Mouse (Mus musculus): ENCODE results near the gene Pcsk6.

Gene Pcsk6

DNA sequence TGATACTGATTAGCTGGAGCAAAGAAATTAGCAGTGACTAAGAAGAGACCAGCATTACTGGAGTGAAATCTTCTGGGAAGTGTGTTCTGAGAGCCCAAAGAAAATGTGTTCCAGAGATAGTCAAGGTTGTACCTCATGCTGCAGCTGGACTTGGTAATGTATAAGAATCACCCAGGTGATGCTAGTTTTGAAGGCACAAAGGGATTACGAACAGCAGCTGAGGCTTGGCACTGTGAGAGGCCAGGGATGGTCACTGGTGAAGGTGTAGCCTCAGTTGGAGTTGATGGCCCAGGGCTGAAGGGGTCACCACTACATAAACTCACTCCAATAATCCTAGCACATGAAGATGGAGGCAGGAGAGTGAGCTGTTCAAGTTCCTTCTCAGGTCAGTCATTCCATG is 197.2 kb downstream of the Pcsk6 start, which contains the start of gene Snrpa1:
Snrpa1 (plus strand) TSS at position 301 of the 400 bp plus-strand sequence.
- DNase-seq, result no peak

DNA sequence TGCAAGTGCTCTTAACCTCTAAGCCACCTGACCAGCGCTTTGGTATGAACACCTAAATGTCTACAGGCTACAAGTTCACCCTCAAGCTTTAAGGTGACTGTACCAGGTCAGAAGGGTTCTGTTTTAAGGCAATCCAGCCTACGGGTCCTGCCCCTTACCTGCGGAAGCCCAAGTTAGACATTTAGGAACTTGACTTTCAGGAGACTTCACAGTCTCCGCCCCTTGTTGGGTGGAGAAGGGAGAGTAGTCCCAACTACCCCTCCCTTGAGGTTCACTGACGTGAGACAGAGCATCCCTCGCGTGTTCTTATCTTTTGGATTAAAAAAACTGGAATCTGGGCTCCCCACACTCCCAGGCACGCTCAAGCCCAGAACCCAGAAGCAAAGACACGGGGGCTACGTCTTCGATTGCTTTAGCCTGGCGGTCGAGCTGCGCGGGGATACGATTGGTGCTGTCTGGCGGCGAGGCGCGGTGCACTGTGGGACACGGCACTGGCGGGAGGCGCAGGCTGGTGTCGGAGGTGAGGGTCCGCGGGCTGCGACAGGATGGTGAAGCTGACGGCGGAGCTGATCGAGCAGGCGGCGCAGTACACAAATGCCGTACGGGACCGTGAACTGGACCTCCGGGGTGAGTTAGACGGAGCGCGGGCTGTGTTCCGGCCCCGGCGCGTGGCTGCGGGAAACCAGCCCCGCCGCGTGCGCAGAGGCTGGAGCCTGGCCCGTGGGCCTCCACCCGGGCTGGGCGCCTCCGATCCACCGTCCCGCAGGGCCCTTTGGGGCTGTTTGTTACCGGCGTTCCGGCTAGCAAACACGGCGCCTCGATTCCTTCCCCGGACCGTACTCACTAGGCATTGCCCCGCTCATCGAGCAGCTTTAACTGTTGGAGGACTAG is 198.8 kb downstream of the Pcsk6 start:
- peak; percentile 86 for DNase-seq

DNA sequence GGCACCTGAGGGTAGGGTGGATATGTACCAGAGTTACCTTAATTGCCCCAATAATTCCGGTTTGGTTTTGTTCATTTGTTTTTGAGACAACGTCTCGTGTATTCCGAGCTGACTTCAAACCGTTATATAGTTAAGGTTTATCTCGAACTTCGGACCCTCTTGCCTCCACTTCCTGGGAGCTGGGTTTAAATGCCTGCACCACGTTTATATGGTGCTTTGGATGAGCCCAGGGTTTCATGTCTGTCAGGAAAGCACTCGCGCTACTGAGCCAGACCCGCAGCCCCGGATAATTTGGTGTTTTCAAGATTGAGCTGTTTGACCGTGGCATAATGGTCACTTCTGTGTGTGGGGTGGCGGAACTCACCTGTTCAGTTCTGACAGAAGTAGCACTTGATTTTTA is 199.5 kb downstream of the Pcsk6 start:
- DNase-seq, result no peak

DNA sequence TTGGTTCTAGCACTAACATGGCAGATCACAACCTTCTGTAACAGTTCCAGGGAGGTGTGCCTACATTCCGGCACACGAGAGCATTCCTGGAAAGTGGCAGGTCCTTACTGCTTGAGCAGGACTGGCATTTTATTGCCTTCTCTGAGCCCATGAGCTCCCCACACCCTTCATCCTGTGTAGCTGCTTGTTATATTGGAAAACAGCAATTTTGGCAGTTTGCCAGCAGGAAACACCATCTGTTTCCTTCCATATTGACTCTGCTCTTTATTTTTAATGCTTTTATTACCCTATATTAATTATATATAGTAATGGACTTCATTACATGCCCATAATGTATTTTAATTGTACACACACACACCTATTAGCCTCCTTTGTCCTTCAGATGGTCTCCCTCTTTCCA is 214.9 kb downstream of the Pcsk6 start:
- DNase-seq, result no peak

DNA sequence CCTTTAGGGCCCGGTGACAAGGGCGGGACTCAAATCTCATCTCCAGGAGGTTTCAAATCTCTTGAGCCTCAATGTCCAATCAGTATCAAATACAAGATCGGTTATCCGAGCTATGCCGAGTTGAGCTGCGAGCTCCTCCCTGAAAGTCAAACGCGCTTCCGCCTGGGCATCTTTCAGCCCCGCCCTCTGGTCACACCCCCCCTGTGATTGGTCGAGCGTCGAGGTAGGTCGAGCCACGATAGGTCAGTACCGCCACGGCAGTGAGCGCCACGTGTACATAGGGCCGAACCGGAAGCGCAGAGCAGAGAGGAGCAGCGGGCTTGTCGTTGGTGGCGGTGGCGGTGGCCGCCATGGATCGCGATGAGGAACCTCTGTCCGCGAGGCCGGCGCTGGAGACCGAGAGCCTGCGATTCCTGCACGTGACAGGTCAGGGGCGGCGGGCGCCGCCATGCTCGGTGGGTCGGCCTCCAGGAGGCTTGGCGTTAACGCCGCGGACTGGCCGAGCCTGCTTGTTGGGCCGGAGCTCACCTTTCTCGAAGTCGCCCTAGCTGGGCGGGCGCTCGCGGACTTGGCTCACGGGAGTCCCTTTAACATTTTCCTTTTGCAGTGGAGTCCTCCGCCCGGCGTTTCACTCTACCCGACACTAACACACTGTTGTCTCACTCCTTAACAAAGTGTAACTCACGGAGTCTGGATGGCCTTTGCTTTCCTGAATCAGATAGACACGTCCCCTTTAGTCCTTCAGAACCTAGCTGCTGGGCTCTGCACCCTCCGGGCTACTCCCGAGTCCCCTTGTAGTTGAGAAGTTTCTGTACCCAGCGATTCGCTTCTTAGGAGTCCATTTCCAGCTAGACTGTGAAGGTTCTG is 218.1 kb downstream of the Pcsk6 start, which contains the start of gene Selenos:
Selenos (plus strand) TSS at position 286 of the 867 bp plus-strand sequence.
- DNase-seq, result peak; percentile 90

DNA sequence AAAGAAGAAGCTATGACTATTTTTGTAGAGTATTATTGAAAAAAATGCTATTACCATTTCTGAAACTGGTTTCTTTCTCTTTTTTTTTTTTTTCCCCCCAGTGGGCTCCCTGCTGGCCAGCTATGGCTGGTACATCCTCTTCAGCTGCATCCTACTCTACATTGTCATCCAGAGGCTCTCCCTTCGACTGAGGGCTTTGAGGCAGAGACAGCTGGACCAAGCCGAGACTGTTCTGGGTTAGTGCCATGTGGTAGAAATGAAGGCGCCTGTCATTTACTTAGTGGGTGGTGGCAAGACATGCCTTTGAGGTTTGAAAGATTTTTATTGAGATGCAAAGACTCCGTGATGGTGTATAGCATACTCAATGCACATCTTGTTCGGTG is 218.7 kb downstream of the Pcsk6 start:
- DNase-seq, result no peak

DNA sequence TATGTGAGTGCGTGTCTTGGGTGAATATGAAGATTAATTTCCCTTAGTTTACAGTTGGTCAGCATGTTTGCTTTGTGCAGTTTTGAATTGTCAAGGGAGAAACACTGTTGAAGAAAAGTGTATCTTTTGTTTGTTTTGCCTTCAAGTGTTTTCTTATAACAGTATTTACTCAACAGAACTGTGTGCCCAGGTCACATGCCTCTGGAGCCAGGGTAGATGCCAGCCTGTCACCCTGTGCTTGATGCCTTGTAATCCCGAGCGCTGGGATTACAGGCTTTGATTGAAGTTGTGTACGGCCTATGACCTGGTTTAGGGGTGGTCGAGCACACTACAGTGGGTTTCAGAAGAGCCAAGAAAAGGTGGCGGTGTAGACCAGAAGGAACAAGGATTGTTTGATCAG is 222.2 kb downstream of the Pcsk6 start:
- DNase-seq, result no peak

DNA sequence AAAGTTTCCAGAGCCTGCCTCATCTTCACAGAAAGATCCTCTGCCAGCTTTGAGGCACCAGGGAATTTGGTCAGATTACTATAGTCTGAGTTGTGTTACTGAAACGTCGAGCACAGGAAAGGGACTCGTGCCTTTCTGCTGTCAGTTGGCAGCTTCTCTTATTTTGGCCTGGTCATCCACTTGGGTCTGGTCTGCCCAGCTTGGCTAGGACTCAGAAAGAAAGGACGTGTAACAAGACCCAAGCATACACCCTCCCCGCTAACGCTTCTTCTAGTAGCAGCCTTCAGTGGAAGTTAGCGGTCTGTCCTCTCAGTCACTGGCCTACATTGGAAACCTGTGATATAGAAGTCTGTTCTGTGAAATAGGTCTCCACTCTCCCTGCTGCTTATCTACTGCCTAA is 223.0 kb downstream of the Pcsk6 start:
- no peak for DNase-seq

DNA sequence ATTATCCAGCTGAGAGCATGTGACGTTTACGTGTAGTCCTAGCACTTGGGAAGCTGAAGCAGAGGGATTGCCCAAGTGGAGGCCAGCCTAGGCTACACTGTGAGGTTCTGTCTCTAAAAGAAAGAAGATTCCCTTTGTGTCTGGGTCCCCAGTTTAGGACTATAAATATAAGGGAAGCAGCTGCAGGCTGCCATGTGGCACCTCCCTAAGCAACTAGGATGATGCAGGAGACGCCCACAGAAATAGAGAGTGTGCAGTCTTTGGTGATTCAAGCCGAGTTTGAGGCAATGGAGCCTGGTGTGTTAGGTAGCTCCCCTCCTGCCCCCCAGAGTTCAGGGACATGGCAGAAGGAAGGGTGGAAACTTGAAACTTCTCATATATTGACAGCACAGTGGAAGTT is 226.1 kb downstream of the Pcsk6 start:
- no peak for DNase-seq

DNA sequence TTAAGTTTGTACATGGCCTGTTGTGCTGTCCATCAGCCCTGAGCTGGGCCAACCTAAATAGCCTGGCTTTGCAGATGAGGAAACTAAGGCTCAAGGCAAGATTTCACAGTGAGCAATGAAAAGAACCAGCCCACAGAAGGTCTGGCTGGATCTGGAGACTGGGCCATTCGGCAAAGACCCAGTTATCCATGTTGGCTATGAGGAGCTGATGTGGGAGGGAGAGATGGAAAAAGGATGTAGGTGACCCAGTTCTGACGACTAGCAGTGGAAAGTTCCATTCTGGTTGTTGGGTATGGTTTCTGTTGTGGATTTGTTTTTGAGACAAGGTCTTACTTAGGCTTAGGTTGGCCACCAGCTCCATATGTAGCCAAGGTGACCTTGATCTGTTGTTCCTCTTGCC is 226.5 kb downstream of the Pcsk6 start:
- DNase-seq, result no peak

DNA sequence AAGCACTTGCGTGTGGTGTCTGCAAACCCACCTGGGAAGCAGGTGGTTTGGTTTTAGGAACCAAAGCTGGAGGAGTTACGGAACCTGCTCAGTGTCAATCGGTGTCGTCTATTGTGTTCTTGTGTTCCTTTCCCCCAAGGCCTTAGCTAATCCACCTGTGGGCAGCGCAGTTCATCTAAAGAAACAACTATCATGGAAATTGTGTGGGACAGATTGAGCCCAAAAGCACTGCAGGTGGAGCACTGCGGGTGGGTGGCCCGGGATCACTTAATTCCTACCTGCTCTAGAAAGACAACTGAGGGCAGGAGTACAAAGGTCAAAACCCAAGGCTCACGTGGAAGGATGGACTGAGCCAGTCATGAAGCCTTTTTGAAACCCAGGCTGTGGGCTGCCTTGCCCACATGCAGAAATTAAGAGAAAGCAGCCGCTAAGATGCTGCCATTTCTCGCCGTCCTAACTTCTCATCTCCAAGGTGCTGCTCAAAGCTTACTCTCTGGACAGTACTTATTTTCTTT is 229.2 kb downstream of the Pcsk6 start:
- no peak for DNase-seq

DNA sequence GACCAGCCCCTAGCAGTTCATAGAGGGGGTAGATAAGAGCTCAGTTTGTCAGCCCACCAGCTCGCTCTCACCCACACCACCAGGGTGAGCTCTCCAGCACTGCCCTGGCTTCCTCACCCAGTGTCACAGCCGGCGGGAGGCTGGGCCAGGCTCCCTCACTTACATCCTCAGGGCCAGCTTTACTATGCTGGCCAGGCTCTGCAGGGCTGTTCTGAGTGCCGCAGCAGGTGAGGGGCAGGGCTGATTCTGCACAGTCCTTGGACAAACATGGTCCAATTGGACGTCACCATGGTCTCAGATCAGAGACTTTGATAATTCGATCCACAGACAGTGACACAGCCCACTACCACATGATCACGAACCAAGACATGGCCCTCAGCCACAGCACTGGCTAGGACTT is 230.0 kb downstream of the Pcsk6 start:
- DNase-seq, result no peak

DNA sequence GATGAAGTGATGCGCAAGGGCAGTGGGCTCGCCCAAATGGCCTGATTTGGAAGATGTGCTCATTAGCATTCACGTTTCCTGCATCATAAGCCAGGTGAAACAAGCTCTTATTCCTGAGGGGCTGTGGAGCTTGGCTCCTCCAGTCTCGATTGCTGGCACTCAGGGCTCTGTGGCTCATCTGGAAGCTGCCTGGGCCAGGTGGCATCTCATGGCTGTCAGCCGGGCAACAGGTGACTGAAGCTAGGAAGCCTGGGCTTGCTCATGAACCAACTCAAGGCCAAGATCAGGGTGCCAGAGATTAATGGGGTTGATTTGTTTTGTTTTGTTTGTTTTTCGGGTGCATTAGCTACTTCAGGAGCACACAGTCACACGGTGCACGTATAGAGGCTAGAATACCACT is 231.1 kb downstream of the Pcsk6 start:
- no peak for DNase-seq

DNA sequence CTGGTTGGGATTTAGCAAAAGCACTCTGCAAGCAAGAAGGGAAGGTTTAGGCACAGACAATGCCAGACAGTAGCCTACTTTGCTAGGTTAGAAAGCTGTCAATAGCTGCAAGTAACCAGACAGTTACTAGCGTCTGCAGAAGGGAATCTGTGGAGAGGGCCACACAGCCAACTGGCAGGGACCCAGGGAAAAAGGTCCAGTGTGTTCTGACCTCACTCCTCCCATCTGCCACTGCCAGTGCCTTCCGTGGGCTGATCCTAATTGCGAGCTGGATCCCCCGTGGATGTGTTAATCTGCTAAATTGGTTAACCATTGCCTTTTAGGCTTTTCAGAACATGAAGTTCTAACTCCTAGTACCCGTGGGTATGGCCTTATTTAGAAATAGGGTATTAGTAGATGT is 232.6 kb downstream of the Pcsk6 start:
- DNase-seq, result no peak

DNA sequence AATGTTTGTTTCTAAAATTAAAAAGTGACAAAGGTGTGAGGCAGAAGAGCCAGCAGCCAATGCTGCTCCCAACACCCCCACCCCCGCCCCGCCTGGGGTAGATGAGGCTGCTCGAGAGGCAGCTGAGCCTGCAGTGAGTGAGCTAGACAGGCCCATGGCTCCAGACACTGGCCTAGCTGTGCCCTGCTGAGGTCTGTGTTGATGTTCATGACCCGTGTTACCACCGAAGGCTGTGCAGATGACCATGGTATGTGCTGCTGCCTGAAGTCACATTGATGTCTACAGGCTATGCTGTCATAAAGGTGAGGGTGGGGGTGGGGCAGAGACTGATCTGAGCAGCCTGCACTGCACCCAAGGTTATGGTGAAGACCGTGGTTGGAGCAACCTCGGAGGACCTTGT is 237.3 kb downstream of the Pcsk6 start:
- no peak for DNase-seq

Measured in right cerebral cortex, postnatal 4 days (tissue).